Mouse (Mus musculus) CH12.LX (cell line): ENCODE data around the gene Ppp1r14d. TPM values are rescaled to one million over a fixed set of nuclear protein-coding genes. Genes with fewer than 3 reads are reported as not detected.

Experiments
- DNase-seq: peaks from one replicate; pipeline ENCODE4 v3.0.0-alpha.2; 2013; ENCODE audit errors: extremely low read depth
- H3K27ac ChIP-seq: 2 replicates; pipeline ENCODE4 v1.5.1; 2012; ENCODE audit warnings: low read depth, mild to moderate bottlenecking, control low read depth, moderate library complexity; ENCODE audit not compliant: insufficient read depth
- H3K27me3 ChIP-seq: replicated peaks from 2 replicates; pipeline ENCODE3; 2012; ENCODE audit warnings: inconsistent platforms
- H3K36me3 ChIP-seq, 2 experiments: replicated peaks in 1 of 2; 2 replicates each; pipeline versions ENCODE3 to v1.6.1; 2012; ENCODE audit warnings: inconsistent platforms in 1 of 2, low read length in 1 of 2, mild to moderate bottlenecking in 1 of 2, mixed read lengths in 1 of 2, moderate library complexity in 1 of 2; ENCODE audit not compliant: control insufficient read depth in 1 of 2, insufficient read depth in 1 of 2
- H3K4me1 ChIP-seq, 2 experiments: 2 replicates each; pipeline ENCODE4 v1.6.1; 2012; ENCODE audit warnings: inconsistent platforms in 1 of 2, moderate library complexity in 1 of 2; ENCODE audit not compliant: insufficient read depth in 2 of 2, control insufficient read depth in 1 of 2
- H3K4me2 ChIP-seq: 2 replicates; pipeline ENCODE4 v1.6.1; 2012; ENCODE audit warnings: low read depth, mild to moderate bottlenecking, control low read depth; ENCODE audit not compliant: poor library complexity, insufficient read depth, severe bottlenecking
- H3K4me3 ChIP-seq, 3 experiments: fragments of 150-350 bp in 1 of 3; sonication (generic) in 1 of 3; replicated peaks in 1 of 3; 2 replicates each; pipeline versions ENCODE3 to v1.5.1; 2011 to 2012; ENCODE audit warnings: low read depth in 2 of 3, low read length in 2 of 3, mild to moderate bottlenecking in 2 of 3, moderate library complexity in 2 of 3, control low read depth in 1 of 3, improper control_type of control experiment in 1 of 3, inconsistent platforms in 1 of 3, mixed read lengths in 1 of 3; ENCODE audit not compliant: poor library complexity in 1 of 3
- H3K79me2 ChIP-seq: replicated peaks from 2 replicates; pipeline ENCODE4 v1.6.1; 2012; ENCODE audit warnings: mild to moderate bottlenecking, moderate library complexity; ENCODE audit not compliant: control insufficient read depth, poor library complexity, insufficient read depth, severe bottlenecking; ENCODE audit errors: extremely low read depth
- H3K9ac ChIP-seq: 2 replicates; pipeline ENCODE4 v1.6.1; 2012; ENCODE audit warnings: low read depth, mild to moderate bottlenecking, control low read depth, moderate library complexity; ENCODE audit not compliant: insufficient read depth
- H3K9me3 ChIP-seq: replicated peaks from 2 replicates; pipeline ENCODE3; 2012; ENCODE audit warnings: low read length, inconsistent platforms, mixed read lengths
- BHLHE40 ChIP-seq: IDR thresholded peaks from 2 replicates; pipeline ENCODE4 v1.6.1; 2011; ENCODE audit warnings: mild to moderate bottlenecking, low read depth, low read length, improper control_type of control experiment
- CHD2 ChIP-seq: IDR thresholded peaks from 2 replicates; pipeline ENCODE4 v1.6.1; 2011; ENCODE audit warnings: low read length, improper control_type of control experiment
- CTCF ChIP-seq, 2 experiments: IDR thresholded peaks in 1 of 2; conservative IDR thresholded peaks in 1 of 2; 2 replicates each; pipeline ENCODE4 v1.5.1; 2011 to 2012; ENCODE audit warnings: low read depth in 2 of 2, low read length in 2 of 2, improper control_type of control experiment in 1 of 2, inconsistent platforms in 1 of 2, mild to moderate bottlenecking in 1 of 2, moderate library complexity in 1 of 2
- ETS1 ChIP-seq: conservative IDR thresholded peaks from 2 replicates; pipeline ENCODE4 v1.6.1; 2012; ENCODE audit warnings: low read depth, mild to moderate bottlenecking, inconsistent platforms, low read length, improper control_type of control experiment, moderate library complexity
- GABPA ChIP-seq: IDR thresholded peaks from 2 replicates; pipeline ENCODE4 v1.6.1; 2012; ENCODE audit warnings: low read depth, low read length, improper control_type of control experiment, inconsistent platforms; ENCODE audit not compliant: insufficient replicate concordance
- JUND ChIP-seq: conservative IDR thresholded peaks from 2 replicates; pipeline ENCODE4 v1.6.1; 2011; ENCODE audit warnings: low read depth, low read length, improper control_type of control experiment
- KAT2A ChIP-seq: IDR thresholded peaks from 2 replicates; pipeline ENCODE4 v1.6.1; 2012; ENCODE audit warnings: low read length, improper control_type of control experiment, inconsistent platforms; ENCODE audit not compliant: insufficient replicate concordance
- MAFK ChIP-seq: IDR thresholded peaks from 2 replicates; pipeline ENCODE4 v1.6.1; 2011; ENCODE audit warnings: low read length, improper control_type of control experiment; ENCODE audit not compliant: insufficient replicate concordance
- MAX ChIP-seq: IDR thresholded peaks from 2 replicates; pipeline ENCODE4 v1.6.1; 2011; ENCODE audit warnings: low read length, improper control_type of control experiment
- MEF2A ChIP-seq: IDR thresholded peaks from 2 replicates; pipeline ENCODE4 v1.6.1; 2014; ENCODE audit warnings: low read depth, mild to moderate bottlenecking, inconsistent platforms, low read length, improper control_type of control experiment, borderline replicate concordance
- MXI1 ChIP-seq: IDR thresholded peaks from 2 replicates; pipeline ENCODE4 v1.6.1; 2011; ENCODE audit warnings: mild to moderate bottlenecking, low read depth, low read length, improper control_type of control experiment
- MYC ChIP-seq: IDR thresholded peaks from 2 replicates; pipeline ENCODE4 v1.6.1; 2011; ENCODE audit warnings: low read depth, mild to moderate bottlenecking, improper control_type of control experiment, low read length
- NELFE ChIP-seq: IDR thresholded peaks from 2 replicates; pipeline ENCODE4 v1.6.1; 2011; ENCODE audit warnings: low read depth, low read length, improper control_type of control experiment
- PAX5 ChIP-seq: IDR thresholded peaks from 2 replicates; pipeline ENCODE4 v1.6.1; 2012; ENCODE audit warnings: low read length, inconsistent platforms, mixed read lengths
- POLR2A ChIP-seq: IDR thresholded peaks from 2 replicates; pipeline ENCODE4 v1.6.1; 2011; ENCODE audit warnings: low read depth, mild to moderate bottlenecking, improper control_type of control experiment, low read length
- RAD21 ChIP-seq: IDR thresholded peaks from 2 replicates; pipeline ENCODE4 v1.6.1; 2011; ENCODE audit warnings: low read depth, mild to moderate bottlenecking, low read length, improper control_type of control experiment, moderate library complexity
- SIN3A ChIP-seq: IDR thresholded peaks from 2 replicates; pipeline ENCODE4 v1.6.1; 2012; ENCODE audit warnings: low read length, improper control_type of control experiment, inconsistent platforms
- TBP ChIP-seq: conservative IDR thresholded peaks from 2 replicates; pipeline ENCODE4 v1.6.1; 2011; ENCODE audit warnings: low read depth, low read length, improper control_type of control experiment
- TCF12 ChIP-seq: IDR thresholded peaks from 2 replicates; pipeline ENCODE4 v1.6.1; 2014; ENCODE audit warnings: low read depth, mild to moderate bottlenecking, inconsistent platforms, low read length, improper control_type of control experiment
- UBTF ChIP-seq: IDR thresholded peaks from 2 replicates; pipeline ENCODE4 v1.6.1; 2012; ENCODE audit warnings: low read depth, mild to moderate bottlenecking, inconsistent platforms, low read length, improper control_type of control experiment, moderate library complexity
- USF2 ChIP-seq: conservative IDR thresholded peaks from 2 replicates; pipeline ENCODE4 v1.6.1; 2011; ENCODE audit warnings: low read depth, low read length, improper control_type of control experiment
- ZC3H11A ChIP-seq: IDR thresholded peaks from 2 replicates; pipeline ENCODE4 v1.6.1; 2012; ENCODE audit warnings: low read depth, mild to moderate bottlenecking, inconsistent platforms, low read length, improper control_type of control experiment
- ZKSCAN1 ChIP-seq: IDR thresholded peaks from 2 replicates; pipeline ENCODE4 v1.6.1; 2012; ENCODE audit warnings: low read depth, inconsistent platforms, low read length, improper control_type of control experiment, borderline replicate concordance
- dilution Hi-C: fragments of 300-500 bp; cut with MboI; formaldehyde crosslinking; loops from 2 replicates; pipeline ENCODE4 v1.14.3; 2020; ENCODE audit warnings: low sequenced_read_pairs; ENCODE audit not compliant: extremely low pct_unique_long_range_greater_than_20kb, extremely low pct_ligation_motif_present
- in situ Hi-C: fragments of 300-500 bp; cut with MboI; formaldehyde crosslinking; loops from 3 replicates; pipeline ENCODE4 v1.14.3; 2019; ENCODE audit warnings: low sequenced_read_pairs, low pct_ligation_motif_present, low pct_unique_long_range_greater_than_20kb, mixed read lengths
- polyA plus RNA-seq: library from polyadenylated mRNA; unstranded; fragments of >175 nt; gene quantifications from 2 replicates; pipeline ENCODE4 v1.2.1, GENCODE M21; 2012; ENCODE audit warnings: low read depth; ENCODE audit not compliant: insufficient read length
- total RNA-seq, 2 experiments: library from RNA; depleted of rRNA; stranded (reverse); fragments of 300-350 nt in 1 of 2; fragments of >200 nt in 1 of 2; gene quantifications; 2 replicates each; pipeline ENCODE4 v1.2.3; 2012 to 2014

Ppp1r14d gene
- total and polyA plus RNA-seq, 3 experiments, result not detected

DNA sequence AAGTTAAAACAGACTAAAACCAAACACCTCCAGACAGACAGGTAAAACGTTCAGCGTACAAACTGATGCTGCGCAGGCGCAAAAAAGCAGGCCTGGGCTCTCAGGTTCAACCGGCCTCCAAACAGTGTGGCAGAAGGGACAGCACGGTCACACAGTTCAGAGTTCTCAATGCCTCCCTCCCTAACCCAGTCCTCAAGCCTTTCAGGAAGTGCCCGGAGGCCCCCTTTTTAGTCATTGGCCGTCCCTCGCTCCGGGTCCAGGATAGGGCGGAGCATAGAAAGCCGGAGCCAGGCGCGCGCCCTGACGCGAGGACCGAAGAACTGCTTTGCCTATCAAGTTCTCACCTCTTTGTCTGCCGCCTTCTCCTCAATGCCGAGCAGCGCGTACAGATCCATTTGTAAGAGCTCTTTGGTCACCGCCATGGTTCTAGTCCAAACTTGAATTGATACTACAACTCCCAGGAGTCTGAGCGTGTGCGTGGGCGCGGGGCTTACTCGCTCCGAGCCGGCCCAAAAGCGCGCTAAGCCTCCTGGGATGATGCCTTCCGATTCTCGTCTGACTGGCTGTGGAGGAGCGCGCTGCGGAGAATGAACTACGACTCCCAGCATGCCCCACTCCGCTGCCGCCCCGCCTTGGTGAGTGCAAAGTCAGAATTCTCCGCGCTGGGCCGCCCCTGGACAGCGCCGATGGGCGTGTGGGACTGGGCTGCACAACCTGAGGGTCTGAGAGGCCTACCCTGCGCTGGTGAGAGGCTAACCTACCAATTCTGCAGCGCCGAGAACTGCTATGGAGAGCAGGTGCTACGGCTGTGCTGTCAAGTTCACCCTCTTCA is 21.1 kb downstream of the Ppp1r14d start, which contains the start of the genes Zfyve19 and Dnajc17 (continued):
- TF ChIP-seq SIN3A (peak; percentile 79; the same call in 1 of the 2 replicates), PAX5 (no peak), BHLHE40 (no peak), MAX (peak; percentile 11; the same call in 1 of the 2 replicates), POLR2A (peak; percentile 77), NELFE (peak; percentile 88), UBTF (no peak), JUND (no peak), CTCF (conservative IDR thresholded peaks at IDR 0.05 in 1 of 2, IDR thresholded peaks at IDR 0.05 in 1 of 2; ENCODE audit: low read depth in 2 of 2, low read length in 2 of 2) (no peak), TBP (peak; percentile 64; the same call in 1 of the 2 replicates), ZKSCAN1 (no peak)

DNA sequence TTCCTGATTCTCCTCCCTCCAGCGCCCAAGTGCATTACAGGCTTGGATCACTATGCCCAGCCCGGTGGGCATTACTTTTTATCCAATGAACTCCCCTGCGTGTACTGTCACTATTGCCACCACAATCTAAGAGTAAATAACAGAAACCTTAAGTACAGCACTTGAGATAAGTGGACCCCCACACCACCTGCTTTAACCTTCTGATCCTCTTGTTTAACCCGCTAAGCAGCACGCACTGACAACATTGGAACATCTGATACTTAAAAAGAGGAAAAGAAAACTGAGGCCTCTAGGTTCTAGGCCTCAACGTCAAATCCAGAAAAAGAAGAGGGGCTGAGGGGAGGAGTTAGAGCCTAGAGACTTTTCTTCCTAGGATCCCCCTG is 21.8 kb downstream of the Ppp1r14d start:
- in situ Hi-C loops (no loop called here), dilution Hi-C loops (no loop called here)

More for the DNA sequence above, 21.8 kb downstream of the Ppp1r14d start:
- peaks cover 0 to 19% of the 10 kb centered on the region in 2 experiments; a peak in 2 of 4 replicates for H3K4me1 ChIP-seq
- H3K4me2 ChIP-seq, result peak overlapping the region; percentile 86
- H3K27ac ChIP-seq, result no peak overlapping the region; the same call in 1 of the 2 replicates
- H3K9ac ChIP-seq, result peak overlapping the region; percentile 83
- H3K27me3 ChIP-seq, result no peaks in the 10 kb centered on the region
- H3K79me2 ChIP-seq, result peaks cover 6% of the 10 kb centered on the region; the same call in 1 of the 2 replicates
- peak overlapping the region; percentile 79 to 90 (median 83) for H3K4me3 ChIP-seq
- TF ChIP-seq BHLHE40, result no peak
- TF ChIP-seq MAFK, result no peak
- no peak for TF ChIP-seq TCF12
- TF ChIP-seq SIN3A, result no peak
- no peak for TF ChIP-seq RAD21
- no peak for TF ChIP-seq TBP
- no peak for TF ChIP-seq MEF2A
- TF ChIP-seq MAX, result no peak
- no peak for TF ChIP-seq USF2
- TF ChIP-seq ZKSCAN1, result no peak
- TF ChIP-seq UBTF, result no peak
- no peak for TF ChIP-seq KAT2A
- TF ChIP-seq ZC3H11A, result no peak
- no peak for TF ChIP-seq MYC
- TF ChIP-seq ETS1, result no peak
- TF ChIP-seq MXI1, result no peak
- TF ChIP-seq GABPA, result no peak
- no peak for TF ChIP-seq CHD2
- DNase-seq, result no peak
- peaks cover 24 to 37% of the 10 kb centered on the region in 2 experiments for H3K36me3 ChIP-seq
- H3K9me3 ChIP-seq, result no peaks in the 10 kb centered on the region
